Mouse (Mus musculus): Measurements from ENCODE around the gene Msx2. TPM values are rescaled to one million over a fixed set of nuclear protein-coding genes. Genes with fewer than 3 reads are reported as not detected.

The Msx2 gene
- polyA plus RNA-seq, 1 experiment from 2014 or later, result 1.9 TPM

DNA sequence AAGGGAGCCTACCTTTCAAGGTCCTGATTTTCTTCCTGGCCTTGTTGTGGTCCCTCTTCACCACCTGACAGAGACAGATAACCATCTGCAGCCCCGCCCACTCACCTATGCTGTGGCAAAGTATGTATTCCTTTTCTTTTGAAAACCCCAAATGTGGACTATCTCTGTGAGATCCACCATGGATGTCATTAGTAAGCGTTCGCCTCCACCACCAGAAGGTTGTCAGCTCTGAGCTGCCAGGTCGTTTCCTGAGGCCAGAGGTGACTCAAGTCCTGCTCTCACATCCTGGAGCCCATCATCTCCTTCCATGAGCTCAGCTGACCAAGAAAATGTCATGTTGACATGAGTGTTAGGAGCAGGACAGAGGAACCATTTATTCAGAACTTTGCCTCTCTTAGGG, 52.1 kb downstream of the Msx2 start:
- Histone ChIP-seq H3K4me2 (replicated peaks; ENCODE audit: low read depth, low read length) (no peak overlapping the region), H3K9ac (replicated peaks; ENCODE audit: low read length) (no peak overlapping the region), H3K36me3 (ENCODE audit: insufficient read depth, low read length) (no peaks in the 10 kb centered on the region), H3K27ac (ENCODE audit: low read length) (no peak overlapping the region), H3K27me3 (ENCODE audit: insufficient read depth, low read length) (no peaks in the 10 kb centered on the region), H3K9me3 (ENCODE audit: low read length) (no peaks in the 10 kb centered on the region), H3K4me3 (ENCODE audit: low read length) (no peak overlapping the region), H3K4me1 (ENCODE audit: insufficient read depth, low read length) (no peaks in the 10 kb centered on the region)
- 77% methylated on average over 4 of the region's 4 CpGs for WGBS
- no peak for ATAC-seq (ENCODE audit: low FRiP score, low TSS enrichment)

DNA sequence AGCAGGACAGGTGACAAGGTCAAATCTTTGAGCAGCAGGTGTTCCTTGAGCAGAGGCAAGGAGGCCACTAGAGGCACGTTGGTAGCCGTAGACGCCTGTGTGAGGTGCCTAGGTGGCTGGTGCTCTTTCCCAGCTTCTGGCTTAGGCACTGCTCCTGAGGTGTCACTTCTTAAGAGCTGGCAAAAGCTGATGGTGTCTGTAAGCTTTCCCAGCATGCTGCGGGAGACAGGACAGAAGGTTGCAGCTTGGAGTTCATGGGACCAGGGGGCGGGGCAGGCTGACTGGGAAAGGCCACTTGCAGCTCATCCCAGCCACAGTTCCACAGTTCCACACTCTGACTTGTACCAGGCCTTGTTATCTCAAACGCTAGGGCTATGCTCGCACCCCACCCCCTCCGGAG, 53.2 kb downstream of the Msx2 start:
- ATAC-seq (ENCODE audit: low FRiP score, low TSS enrichment), result no peak
- Histone ChIP-seq H3K4me3 (ENCODE audit: low read length) (no peak overlapping the region), H3K27me3 (ENCODE audit: insufficient read depth, low read length) (no peaks in the 10 kb centered on the region), H3K27ac (ENCODE audit: low read length) (no peak overlapping the region), H3K4me2 (replicated peaks; ENCODE audit: low read depth, low read length) (no peak overlapping the region), H3K36me3 (ENCODE audit: insufficient read depth, low read length) (no peaks in the 10 kb centered on the region), H3K4me1 (ENCODE audit: insufficient read depth, low read length) (no peaks in the 10 kb centered on the region), H3K9ac (replicated peaks; ENCODE audit: low read length) (no peak overlapping the region), H3K9me3 (ENCODE audit: low read length) (no peaks in the 10 kb centered on the region)
- WGBS, result 81% methylated on average over 8 of the region's 8 CpGs

DNA sequence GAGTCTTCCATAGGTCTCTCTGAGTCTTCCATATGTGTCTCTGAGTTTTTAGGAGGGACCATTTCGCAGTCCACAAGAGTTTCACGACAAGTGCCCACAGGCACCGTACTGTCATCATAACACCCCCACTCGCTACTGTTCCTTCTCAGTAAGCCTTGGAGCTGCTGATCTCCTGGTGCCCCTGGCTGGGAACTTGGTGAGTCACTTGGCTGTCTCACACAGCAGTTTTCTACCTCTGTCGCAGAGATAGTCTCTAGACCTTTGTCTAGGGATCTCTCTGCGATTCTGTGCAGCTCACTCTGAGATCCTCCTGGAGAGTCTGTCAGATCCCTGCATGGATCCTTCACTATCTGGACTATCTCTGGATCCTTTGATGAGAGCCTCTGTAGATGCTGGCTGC, 55.2 kb downstream of the Msx2 start:
- H3K27ac ChIP-seq (ENCODE audit: low read length), result no peak overlapping the region
- no peaks in the 10 kb centered on the region for H3K36me3 ChIP-seq (ENCODE audit: insufficient read depth, low read length)
- H3K27me3 ChIP-seq (ENCODE audit: insufficient read depth, low read length), result no peaks in the 10 kb centered on the region
- no peak overlapping the region for H3K4me3 ChIP-seq (ENCODE audit: low read length)
- WGBS, result 90% methylated on average over 6 of the region's 6 CpGs
- no peak for ATAC-seq (ENCODE audit: low FRiP score, low TSS enrichment)
- H3K4me2 ChIP-seq (replicated peaks; ENCODE audit: low read depth, low read length), result no peak overlapping the region
- no peak overlapping the region for H3K9ac ChIP-seq (replicated peaks; ENCODE audit: low read length)
- H3K4me1 ChIP-seq (ENCODE audit: insufficient read depth, low read length), result no peaks in the 10 kb centered on the region
- no peaks in the 10 kb centered on the region for H3K9me3 ChIP-seq (ENCODE audit: low read length)

Other genes with a start within 250 kb of the Msx2 start
- 9.9 and 10.4 TPM in 2 replicates for gene Ror2, start 186.9 kb downstream of the Msx2 start, polyA plus RNA-seq (2015; fragmentation: Nextera tagmentation; extraction: Ambion mirVana)
- 42.3 and 44.8 TPM in 2 replicates for gene Sptlc1, start 95.7 kb downstream of the Msx2 start, polyA plus RNA-seq (2015; fragmentation: Nextera tagmentation; extraction: Ambion mirVana)

Data from kidney, embryonic 16.5 days (tissue).